Mouse (Mus musculus) embryo, embryonic 11 days (tissue): ENCODE results near the gene Arhgef12.

Source experiments
- DNase-seq: peaks from one replicate; pipeline ENCODE4 v3.0.0-alpha.2; 2015

Gene Arhgef12

DNA sequence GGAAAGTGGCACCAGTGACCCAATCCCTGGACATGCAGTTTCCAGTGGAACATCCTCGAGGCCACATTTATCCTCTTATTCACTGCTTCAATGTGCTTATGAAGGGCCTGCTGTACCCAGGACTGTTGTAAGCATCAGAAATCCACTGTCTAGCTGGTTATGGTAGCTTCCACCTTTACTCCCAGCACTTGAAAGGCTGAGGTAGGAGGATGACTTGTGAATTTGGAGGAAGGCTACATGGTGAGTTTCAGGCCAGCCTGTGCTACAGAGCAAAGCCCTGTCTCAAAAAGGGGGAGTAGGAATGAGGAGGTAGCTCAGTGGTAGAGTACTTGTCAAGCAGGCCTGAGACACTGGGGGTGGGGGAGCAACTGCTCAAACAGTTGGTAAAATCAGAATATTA, 1.0 kb upstream of the Arhgef12 start:
- no peak for DNase-seq

DNA sequence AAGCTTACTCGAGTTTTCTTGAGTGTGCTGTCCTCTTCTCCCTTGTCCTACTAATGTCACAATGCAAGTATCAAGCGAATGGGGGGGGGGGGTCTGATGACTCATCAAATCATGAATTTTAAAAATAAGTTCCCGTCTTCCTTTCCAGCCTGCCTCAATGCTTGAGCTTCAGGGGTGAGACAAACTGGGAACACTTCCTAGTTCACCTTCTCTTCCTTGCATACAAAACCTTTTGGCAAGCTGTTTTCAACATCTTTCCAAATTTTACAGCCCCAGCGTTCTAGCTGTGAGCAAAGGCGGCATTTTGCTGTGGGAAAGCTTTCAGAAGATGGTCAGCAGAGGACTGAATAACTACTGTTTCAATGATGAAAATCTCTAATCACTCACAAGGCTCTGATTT, 516 bp upstream of the Arhgef12 start:
- DNase-seq, result no peak

DNA sequence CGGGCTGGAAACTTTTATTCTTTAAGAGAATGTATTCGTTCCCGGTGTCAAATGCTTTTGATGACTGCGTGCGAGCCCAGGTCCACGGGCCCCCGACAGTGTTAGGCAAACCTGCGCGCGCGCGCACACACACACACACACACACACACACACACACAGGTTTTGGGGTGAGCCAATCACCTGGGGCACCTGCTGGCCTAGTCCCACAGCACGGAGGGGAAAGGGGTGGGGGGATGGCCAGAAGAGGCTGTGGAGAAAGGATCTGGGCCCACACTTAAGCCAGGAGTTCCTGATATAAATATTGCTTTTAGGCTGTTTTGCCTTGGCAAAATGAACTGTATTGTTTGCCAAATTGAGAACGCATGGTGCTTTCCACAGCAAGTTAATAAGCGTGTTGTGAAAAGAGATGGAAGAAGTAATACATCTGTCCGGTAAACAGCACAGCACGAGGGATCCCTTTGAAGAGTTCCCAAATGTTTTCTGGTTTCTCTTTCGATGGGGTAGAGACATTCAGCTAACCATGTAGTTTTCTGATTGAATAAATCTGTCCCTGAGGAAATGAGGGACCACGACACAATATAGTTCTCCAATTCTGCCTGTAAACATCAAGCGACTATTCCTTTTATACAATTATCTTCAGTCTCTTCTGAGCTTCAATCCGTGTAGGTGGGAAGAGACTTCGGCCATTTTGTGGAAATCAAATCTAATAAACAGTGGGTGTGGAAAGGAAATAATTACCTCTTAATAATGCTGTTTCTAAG, 433 bp downstream of the Arhgef12 start:
- no peak for DNase-seq

DNA sequence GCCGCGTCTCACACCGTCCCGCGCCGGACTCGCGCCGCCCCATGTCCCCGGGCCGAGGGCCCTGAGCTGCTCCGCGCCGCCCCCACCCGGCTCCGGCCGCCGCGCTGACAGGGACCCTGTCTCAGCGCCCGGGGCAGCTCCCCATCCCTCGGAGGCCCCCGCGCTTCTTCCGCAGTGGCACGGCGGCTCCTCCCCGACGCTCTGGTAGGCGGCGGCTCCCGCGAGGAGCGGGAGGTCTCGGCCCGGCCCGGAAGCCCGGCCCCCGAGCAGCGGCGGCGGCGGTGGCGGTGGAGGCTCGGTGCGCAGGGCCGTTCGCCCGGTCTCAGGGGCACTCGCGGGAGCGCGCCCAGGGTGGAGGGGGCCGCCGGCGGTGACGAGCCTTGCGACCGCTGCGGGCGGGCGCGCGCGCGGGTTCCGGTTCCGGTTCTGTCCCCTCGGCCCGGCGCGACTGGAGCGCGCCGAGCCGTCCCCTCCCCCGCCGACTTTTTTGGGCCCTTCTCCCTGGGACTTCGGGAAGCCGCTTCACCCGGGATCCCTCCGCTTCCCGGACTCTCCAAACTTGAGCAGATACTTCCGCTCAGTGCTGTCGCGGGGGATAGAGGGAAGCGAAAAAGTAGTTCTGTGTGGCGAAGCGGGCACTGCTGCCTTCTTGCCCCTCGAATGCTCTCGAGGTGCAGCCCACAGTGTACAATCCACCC, 1.2 kb downstream of the Arhgef12 start:
- DNase-seq, result peak; percentile 97

DNA sequence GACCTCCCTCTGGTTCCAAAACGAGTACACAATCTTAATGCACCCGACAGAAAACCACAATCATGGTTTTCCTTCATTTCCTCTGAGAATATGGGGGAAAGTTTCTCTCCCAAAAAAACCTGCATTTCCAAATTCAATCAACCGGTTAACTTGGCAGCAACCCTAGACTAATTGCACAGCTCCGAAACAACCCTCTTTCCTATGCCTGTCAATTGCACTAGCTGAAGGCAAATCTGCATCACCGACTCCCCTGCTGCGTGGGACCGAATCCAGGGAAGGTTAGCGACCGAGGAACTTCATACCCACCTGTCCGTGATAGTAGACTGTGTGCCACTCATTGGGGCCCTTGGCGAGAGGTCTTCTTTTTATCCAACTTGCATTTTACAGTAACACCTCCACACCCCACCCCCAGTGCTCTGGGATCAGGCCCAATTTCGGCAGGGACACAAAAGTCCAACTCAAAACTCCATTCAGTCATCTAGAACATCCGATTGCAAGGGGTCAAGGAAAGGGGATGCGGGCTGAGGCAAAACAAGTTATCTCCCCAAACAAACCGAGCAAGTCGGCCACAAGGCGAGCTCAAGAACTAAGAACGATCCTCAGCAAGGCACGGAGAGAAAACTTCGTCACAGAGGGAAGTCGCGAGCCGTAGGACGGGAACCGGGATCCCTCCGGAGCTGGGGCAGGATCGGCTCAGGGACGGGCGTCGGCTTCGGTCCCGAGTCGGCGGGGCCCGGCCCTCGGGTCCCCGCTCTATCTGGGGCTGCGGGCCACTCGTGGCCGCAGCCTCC, 2.0 kb downstream of the Arhgef12 start:
- peak; percentile 34 for DNase-seq

DNA sequence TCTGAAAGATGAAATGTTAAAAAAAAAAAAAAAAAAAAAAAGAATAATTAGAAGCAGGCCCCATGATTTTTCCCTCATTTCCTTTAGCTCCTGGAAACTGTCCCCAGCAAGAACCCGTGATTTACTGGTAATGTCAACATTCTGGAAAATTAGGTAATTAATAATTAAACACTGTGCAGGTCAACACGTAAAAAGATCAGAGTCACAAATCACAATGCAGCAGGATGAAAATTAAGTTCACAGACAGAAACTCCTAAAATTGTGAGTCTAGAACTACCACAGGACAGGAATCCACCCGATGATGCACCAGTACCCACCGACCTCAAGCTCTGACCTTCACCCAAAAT, 2.5 kb downstream of the Arhgef12 start:
- no peak for DNase-seq

- DNase-seq, result no peak
These were observed 3.3 kb downstream of the Arhgef12 start for GRCm38 (mm10) chr9:43103675-43104299.

- no peak for DNase-seq
These were observed 4.1 kb downstream of the Arhgef12 start for GRCm38 (mm10) chr9:43102931-43103330.

- DNase-seq, result peak; percentile 15
These were observed 5.0 kb downstream of the Arhgef12 start for GRCm38 (mm10) chr9:43101936-43102595.

DNA sequence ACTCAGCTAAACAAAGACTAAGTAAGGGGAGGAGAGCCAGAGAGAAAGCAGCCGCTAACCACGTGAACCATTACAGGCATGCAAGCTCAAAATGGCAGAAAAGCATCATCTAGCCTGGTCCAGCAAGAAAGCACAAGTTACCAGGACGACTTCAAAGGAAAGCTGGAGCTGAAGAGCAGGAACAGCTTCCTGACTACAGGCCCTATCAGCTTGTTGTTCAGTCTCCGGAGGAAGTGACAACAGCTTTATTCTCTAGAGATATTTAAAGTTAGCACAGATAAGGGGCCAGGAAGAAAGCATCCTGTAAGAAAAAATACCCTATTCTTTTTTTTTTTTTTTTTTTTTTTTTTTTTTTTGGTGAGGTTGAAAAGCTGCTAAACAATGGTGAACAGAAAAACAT, 8.1 kb downstream of the Arhgef12 start:
- peak; percentile 12 for DNase-seq

DNA sequence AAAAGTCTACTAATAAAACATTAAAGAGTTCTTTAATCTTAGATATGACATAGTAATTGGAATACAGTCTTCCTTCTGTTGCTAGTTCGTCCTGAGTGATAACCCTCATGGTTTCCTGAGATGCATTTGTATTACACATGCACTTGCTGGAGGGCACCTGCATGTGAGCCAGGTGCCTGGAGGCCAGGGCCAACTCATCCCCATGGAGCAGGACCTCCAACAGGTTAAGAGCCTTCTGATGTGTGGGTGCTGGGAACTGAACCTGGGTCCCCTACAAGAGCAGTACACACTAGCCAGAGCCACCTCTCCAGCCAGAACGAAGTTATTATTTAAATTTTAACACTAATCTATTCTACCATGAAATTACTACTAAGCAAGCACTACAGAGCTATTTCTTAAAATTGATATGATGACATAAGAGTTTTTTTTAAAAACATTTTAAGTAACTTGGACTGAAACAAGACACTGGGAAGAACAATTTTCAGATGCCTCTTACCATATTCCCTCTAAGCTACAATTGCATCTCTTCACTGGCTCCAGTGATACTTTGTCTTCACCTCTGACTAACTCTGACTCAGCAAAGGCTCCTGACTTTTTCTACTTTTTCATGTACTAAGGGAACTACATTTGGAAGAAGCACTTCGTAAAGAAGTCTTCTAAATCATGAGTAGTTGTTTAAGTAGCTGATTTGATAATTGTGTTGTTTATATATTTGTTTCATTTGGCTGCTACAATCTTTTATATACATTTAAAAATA, 9.1 kb downstream of the Arhgef12 start:
- no peak for DNase-seq

DNA sequence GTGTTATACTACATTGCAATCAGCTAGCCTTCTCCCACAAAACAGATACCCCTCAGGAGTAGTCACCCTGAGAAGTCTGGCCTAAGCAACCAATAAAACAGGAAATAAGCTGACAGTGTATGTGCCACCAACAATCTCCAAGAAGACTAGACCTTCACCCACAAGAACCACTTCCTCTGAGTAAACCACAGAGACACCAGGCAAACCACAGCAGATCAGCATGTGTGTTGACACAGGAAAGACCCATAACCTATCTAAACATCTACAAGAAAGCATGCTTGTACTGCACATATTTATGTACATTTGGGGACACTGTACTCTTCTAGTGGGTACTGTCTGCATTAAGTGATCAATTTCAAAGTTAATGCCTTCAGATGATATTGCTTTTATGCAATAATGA, 10.7 kb downstream of the Arhgef12 start:
- no peak for DNase-seq

GRCm38 (mm10) chr9:43094828-43095227, 12.2 kb downstream of the Arhgef12 start:
- DNase-seq, result no peak

DNA sequence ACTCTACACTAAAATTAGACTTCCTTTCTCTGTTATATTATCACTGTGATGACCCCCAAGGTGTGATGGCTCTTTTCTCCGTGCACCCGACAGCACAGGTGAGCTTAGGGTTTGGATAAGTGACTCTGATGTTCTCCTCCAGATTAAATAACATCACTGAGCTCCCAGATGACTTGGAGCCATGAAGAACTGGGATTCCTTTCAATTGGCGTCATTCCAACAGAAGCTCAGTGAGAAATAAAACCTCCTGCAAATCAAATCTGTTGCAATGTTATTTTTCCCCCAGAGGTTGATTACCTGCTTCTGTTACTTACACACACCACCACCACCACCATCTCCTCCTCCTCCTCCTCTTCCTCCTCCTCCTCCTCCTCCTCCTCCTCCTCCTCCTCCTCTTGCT, 13.2 kb downstream of the Arhgef12 start:
- no peak for DNase-seq

GRCm38 (mm10) chr9:43085686-43086285, 21.3 kb downstream of the Arhgef12 start:
- DNase-seq, result no peak

DNA sequence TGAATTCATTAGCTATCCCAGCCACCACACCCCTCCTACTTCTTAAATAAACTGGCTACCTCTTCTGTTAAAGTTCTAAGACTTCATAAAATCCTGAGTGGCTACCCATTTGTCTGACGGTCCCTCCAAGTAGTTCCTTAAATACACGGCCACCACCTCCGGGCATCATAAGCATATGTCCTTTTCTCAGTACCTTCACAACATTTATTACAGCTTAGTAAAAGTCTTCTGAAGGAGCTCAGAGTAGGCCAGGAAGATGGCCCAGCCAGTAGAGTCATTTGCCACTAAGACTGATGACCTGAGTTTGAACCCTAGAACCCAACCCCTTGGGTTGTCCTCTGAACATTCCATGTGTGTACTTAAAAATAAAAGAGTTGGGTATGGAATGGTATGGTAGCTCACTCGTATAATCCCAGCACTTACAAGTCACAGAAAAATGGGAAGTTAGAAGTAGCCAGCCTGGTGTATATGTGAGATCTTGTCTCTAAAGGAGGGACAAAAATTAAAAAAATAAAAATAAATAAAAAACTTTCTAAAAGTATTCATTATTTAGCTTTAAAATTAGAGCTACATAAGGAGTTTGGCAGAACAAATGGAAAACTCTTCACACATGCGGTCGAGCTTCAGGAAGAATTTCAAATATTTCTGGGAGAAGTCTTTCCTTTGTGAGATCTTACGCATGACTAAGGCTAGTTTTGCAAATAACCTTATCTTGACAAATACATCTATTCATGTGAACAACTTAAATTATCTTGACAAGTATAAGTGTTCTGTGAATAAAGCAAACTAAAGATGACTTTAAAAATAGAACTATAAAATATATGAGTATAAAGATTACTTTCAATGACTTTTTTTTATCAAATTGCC, 22.3 kb downstream of the Arhgef12 start:
- no peak for DNase-seq

- DNase-seq, result no peak
These were observed 23.5 kb downstream of the Arhgef12 start for GRCm38 (mm10) chr9:43083441-43084055.

- no peak for DNase-seq
These were observed 28.3 kb downstream of the Arhgef12 start for GRCm38 (mm10) chr9:43078711-43079110.

- no peak for DNase-seq
These were observed 30.9 kb downstream of the Arhgef12 start for GRCm38 (mm10) chr9:43076163-43076562.

DNA sequence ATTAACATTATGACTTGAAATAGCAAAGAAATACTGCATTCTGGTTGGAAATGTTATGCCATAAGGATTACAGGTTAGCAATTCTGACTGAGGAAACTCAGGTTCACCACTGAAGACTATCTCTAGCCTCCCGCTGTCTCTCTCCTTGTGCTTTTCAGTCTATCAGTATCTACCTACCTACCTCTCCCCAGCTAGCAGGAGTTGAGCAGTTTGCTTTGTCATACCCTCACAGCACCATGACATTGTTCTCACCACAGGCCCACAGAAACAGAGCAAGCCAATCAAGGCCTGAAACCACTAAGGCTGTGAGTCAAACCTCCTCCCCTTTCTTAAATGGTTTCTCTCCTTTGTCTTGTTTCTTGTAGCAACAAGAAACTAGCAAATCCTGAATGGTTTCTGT, 32.4 kb downstream of the Arhgef12 start:
- DNase-seq, result no peak
